In the genomic region with DNA sequence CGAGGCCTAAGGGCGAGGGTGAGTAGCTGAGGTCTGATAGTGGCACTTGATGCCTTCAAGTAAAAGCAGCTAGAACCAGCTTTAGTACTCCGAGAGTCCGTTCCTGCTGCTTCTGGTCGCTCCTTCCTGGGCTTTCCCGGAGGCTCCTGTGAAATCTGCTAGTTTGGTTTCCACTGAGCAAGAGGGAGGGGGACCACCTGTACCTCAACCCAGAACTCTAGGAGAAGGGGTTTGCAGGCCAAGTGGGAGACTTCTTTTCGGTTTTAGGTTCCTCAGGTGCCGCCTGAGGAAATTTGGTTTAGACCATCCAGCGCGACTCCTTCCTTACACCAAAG, we compare ENCODE assay signal across 8 mouse cellular contexts. TPM values are rescaled to one million over a fixed set of nuclear protein-coding genes. Genes with fewer than 3 reads are reported as not detected.
DNase-seq lines count a peak whose midpoint lies in the region; ATAC-seq lines count a peak whose summit lies in the region.

No protein-coding gene starts in this region.

- peak overlapping the region; percentile 77 for H3K9ac ChIP-seq in kidney, embryonic 14.5 days (ENCODE audit: low read depth, low read length)
- H3K9ac ChIP-seq in hindbrain, embryonic 16.5 days (ENCODE audit: low read depth, low read length) = peak overlapping the region; percentile 90
- H3K9ac ChIP-seq in midbrain, embryonic 14.5 days (replicated peaks; ENCODE audit: low read length) = peak overlapping the region; percentile 93

- peak overlapping the region; percentile 77 for H3K4me2 ChIP-seq in kidney, embryonic 14.5 days (replicated peaks; ENCODE audit: low read depth, low read length)
- peak overlapping the region; percentile 79 for H3K4me2 ChIP-seq in hindbrain, embryonic 16.5 days (ENCODE audit: low read length)
- peak overlapping the region; percentile 78 for H3K4me2 ChIP-seq in midbrain, embryonic 14.5 days (ENCODE audit: low read length)

- H3K4me3 ChIP-seq in kidney, embryonic 14.5 days (ENCODE audit: low read length) = peak overlapping the region; percentile 81
- H3K4me3 ChIP-seq in hindbrain, embryonic 16.5 days (ENCODE audit: low read length) = peak overlapping the region; percentile 81
- H3K4me3 ChIP-seq in midbrain, embryonic 14.5 days (replicated peaks; ENCODE audit: low read depth, low read length) = peak overlapping the region; percentile 91

- 0 out of 2 replicates have a peak, but pooled peaks cover 3% of the 10 kb centered on the region for H3K4me1 ChIP-seq in kidney, embryonic 14.5 days (ENCODE audit: control insufficient read depth, insufficient read depth, low read length)
- peaks cover 28% of the 10 kb centered on the region for H3K4me1 ChIP-seq in hindbrain, embryonic 16.5 days (ENCODE audit: control insufficient read depth, insufficient read depth, low read depth, low read length)
- peaks cover 26% of the 10 kb centered on the region for H3K4me1 ChIP-seq in midbrain, embryonic 14.5 days (ENCODE audit: control insufficient read depth, insufficient read depth, low read length)

- H3K9me3 ChIP-seq in kidney, embryonic 14.5 days (ENCODE audit: control insufficient read depth, low read length) = no peaks in the 10 kb centered on the region
- H3K9me3 ChIP-seq in hindbrain, embryonic 16.5 days (ENCODE audit: control insufficient read depth, low read length) = no peaks in the 10 kb centered on the region
- H3K9me3 ChIP-seq in midbrain, embryonic 14.5 days (ENCODE audit: control insufficient read depth, low read length) = no peaks in the 10 kb centered on the region

- H3K36me3 ChIP-seq in kidney, embryonic 14.5 days (ENCODE audit: control insufficient read depth, insufficient read depth, low read length) = peaks cover 31% of the 10 kb centered on the region
- 0 out of 2 replicates have a peak, but pooled peaks cover 7% of the 10 kb centered on the region for H3K36me3 ChIP-seq in hindbrain, embryonic 16.5 days (ENCODE audit: control insufficient read depth, insufficient read depth, low read length)
- H3K36me3 ChIP-seq in midbrain, embryonic 14.5 days (ENCODE audit: control insufficient read depth, insufficient read depth, low read length) = peaks cover 23% of the 10 kb centered on the region

- no peak for ATAC-seq in kidney, embryonic 14.5 days (ENCODE audit: low FRiP score, low TSS enrichment)
- peak; percentile 10 for ATAC-seq in common myeloid progenitor, adult 5-6 weeks (replicated peaks; ENCODE audit: low read depth, poor library complexity, severe bottlenecking)
- no peak for ATAC-seq in hindbrain, embryonic 16.5 days
- no peak for ATAC-seq in midbrain, embryonic 14.5 days (ENCODE audit: low FRiP score, low TSS enrichment)

- H3K27me3 ChIP-seq in kidney, embryonic 14.5 days (ENCODE audit: control insufficient read depth, insufficient read depth, low read length) = no peaks in the 10 kb centered on the region
- H3K27me3 ChIP-seq in hindbrain, embryonic 16.5 days (replicated peaks; ENCODE audit: control insufficient read depth, insufficient read depth, low read length) = no peaks in the 10 kb centered on the region
- H3K27me3 ChIP-seq in midbrain, embryonic 14.5 days (ENCODE audit: control insufficient read depth, insufficient read depth, low read length) = no peaks in the 10 kb centered on the region

- 3% methylated on average over 10 of the region's 10 CpGs for WGBS in kidney, embryonic 14.5 days
- 6% methylated on average over 10 of the region's 10 CpGs for WGBS in hindbrain, embryonic 16.5 days
- 5% methylated on average over 10 of the region's 10 CpGs for WGBS in midbrain, embryonic 14.5 days

- peak overlapping the region; percentile 26; the same call in 1 of the 2 replicates for H3K27ac ChIP-seq in kidney, embryonic 14.5 days (ENCODE audit: low read depth, low read length)
- H3K27ac ChIP-seq in hindbrain, embryonic 16.5 days (ENCODE audit: low read depth, low read length) = peak overlapping the region; percentile 94
- H3K27ac ChIP-seq in midbrain, embryonic 14.5 days (replicated peaks; ENCODE audit: low read depth, low read length) = peak overlapping the region; percentile 86

- no peak for DNase-seq in kidney, postnatal 10 days
- no peak for DNase-seq in midbrain, embryonic 14.5 days
- DNase-seq in layer of hippocampus, adult 11-12 months (ENCODE audit: low spot score) = no peak
- no peak for DNase-seq in adrenal gland, postnatal 10 days
- no peak for DNase-seq in thymus, postnatal 10 days (ENCODE audit: low spot score in 2 of 2)

RNA-seq across cellular contexts. Expression of a gene that starts 0.4 kb away (rescaled TPM):
- polyA plus RNA-seq in kidney, embryonic 14.5 days (2014; fragmentation: Nextera tagmentation; extraction: Ambion mirVana) = 18.8 and 25.5 TPM in 2 replicates
- total RNA-seq in common myeloid progenitor, adult 5-6 weeks (2017) = 5.4 and 6.4 TPM in 2 replicates
- polyA plus RNA-seq in hindbrain, embryonic 16.5 days (2015; fragmentation: Nextera tagmentation; extraction: Ambion mirVana) = 108 and 119 TPM in 2 replicates
- 68.5 and 69.3 TPM in 2 replicates for polyA plus RNA-seq in midbrain, embryonic 14.5 days (2014; fragmentation: Nextera tagmentation; extraction: Ambion mirVana)
- total RNA-seq in adrenal gland, postnatal 10 days (2021) = 10 to 100 TPM; 32.5 to 45.1 TPM

RNA-seq across cellular contexts. Expression of a gene that starts 6.1 kb away (rescaled TPM):
- polyA plus RNA-seq in kidney, embryonic 14.5 days (2014; fragmentation: Nextera tagmentation; extraction: Ambion mirVana) = 180 and 198 TPM in 2 replicates
- total RNA-seq in common myeloid progenitor, adult 5-6 weeks (2017) = 73.5 and 75.4 TPM in 2 replicates
- polyA plus RNA-seq in hindbrain, embryonic 16.5 days (2015; fragmentation: Nextera tagmentation; extraction: Ambion mirVana) = 145 and 159 TPM in 2 replicates
- 122 and 165 TPM in 2 replicates for polyA plus RNA-seq in midbrain, embryonic 14.5 days (2014; fragmentation: Nextera tagmentation; extraction: Ambion mirVana)
- total RNA-seq in adrenal gland, postnatal 10 days (2021) = 100 to 1,000 TPM; 129 to 132 TPM

RNA-seq across cellular contexts. Expression of a gene that starts 6.4 kb away (rescaled TPM):
- 88.2 and 94.8 TPM in 2 replicates for polyA plus RNA-seq in kidney, embryonic 14.5 days (2014; fragmentation: Nextera tagmentation; extraction: Ambion mirVana)
- 28.3 and 30.8 TPM in 2 replicates for total RNA-seq in common myeloid progenitor, adult 5-6 weeks (2017)
- polyA plus RNA-seq in hindbrain, embryonic 16.5 days (2015; fragmentation: Nextera tagmentation; extraction: Ambion mirVana) = 85.2 and 91.1 TPM in 2 replicates
- 83.8 and 102 TPM in 2 replicates for polyA plus RNA-seq in midbrain, embryonic 14.5 days (2014; fragmentation: Nextera tagmentation; extraction: Ambion mirVana)
- total RNA-seq in adrenal gland, postnatal 10 days (2021) = 10 to 100 TPM; 48.3 to 57.8 TPM

RNA-seq across cellular contexts. Expression of a gene that starts 6.6 kb away (rescaled TPM):
- polyA plus RNA-seq in kidney, embryonic 14.5 days (2014; fragmentation: Nextera tagmentation; extraction: Ambion mirVana) = 23.4 and 24.3 TPM in 2 replicates
- total RNA-seq in common myeloid progenitor, adult 5-6 weeks (2017) = 0.15 and 9.0 TPM in 2 replicates
- 7.9 and 9.7 TPM in 2 replicates for polyA plus RNA-seq in hindbrain, embryonic 16.5 days (2015; fragmentation: Nextera tagmentation; extraction: Ambion mirVana)
- 27.8 and 32.2 TPM in 2 replicates for polyA plus RNA-seq in midbrain, embryonic 14.5 days (2014; fragmentation: Nextera tagmentation; extraction: Ambion mirVana)
- total RNA-seq in adrenal gland, postnatal 10 days (2021) = 10 to 100 TPM in 1 of 2 experiments, 1 to 10 TPM in 1; 6.3 to 10.4 TPM

RNA-seq across cellular contexts. Expression of a gene that starts 16.9 kb away (rescaled TPM):
- polyA plus RNA-seq in kidney, embryonic 14.5 days (2014; fragmentation: Nextera tagmentation; extraction: Ambion mirVana) = 1.3 and 2.0 TPM in 2 replicates
- 1.5 and 3.0 TPM in 2 replicates for total RNA-seq in common myeloid progenitor, adult 5-6 weeks (2017)
- 1.5 and 1.6 TPM in 2 replicates for polyA plus RNA-seq in hindbrain, embryonic 16.5 days (2015; fragmentation: Nextera tagmentation; extraction: Ambion mirVana)
- polyA plus RNA-seq in midbrain, embryonic 14.5 days (2014; fragmentation: Nextera tagmentation; extraction: Ambion mirVana) = 1.7 and 2.3 TPM in 2 replicates
- total RNA-seq in adrenal gland, postnatal 10 days (2021) = 1 to 10 TPM; 3.0 to 4.7 TPM

Comparison
In these comparisons a context has a peak if more than half of its experiments do, and no peak if none do; other contexts are left out.
1. H3K27ac ChIP-seq: peak in every context shown above with its lines; median percentile 94 in hindbrain, embryonic 16.5 days; 86 in midbrain, embryonic 14.5 days; 26 in kidney, embryonic 14.5 days.